Mouse (Mus musculus) midbrain, embryonic 15.5 days (tissue): ENCODE measurements around the gene Rergl. TPM values are rescaled to one million over a fixed set of nuclear protein-coding genes. Genes with fewer than 3 reads are reported as not detected.

Experiments
- polyA plus RNA-seq: library from polyadenylated mRNA; unstranded; fragments of >200 nt; fragmentation: Nextera tagmentation; extraction: Ambion mirVana; gene quantifications from 2 replicates; pipeline ENCODE4 v1.2.1, GENCODE M21; 2015

The Rergl gene
- polyA plus RNA-seq, 1 experiment from 2014 or later, result not detected

Other genes with a start within 250 kb of the Rergl start
- 0.28 and 0.34 TPM in 2 replicates for gene Pik3c2g, start 85.2 kb upstream of the Rergl start, polyA plus RNA-seq